Mouse (Mus musculus) forebrain, embryonic 10.5 days (tissue): Measurements from ENCODE around the gene Nipsnap2. TPM values are rescaled to one million over a fixed set of nuclear protein-coding genes. Genes with fewer than 3 reads are reported as not detected.
"Not testable (repeated sequence)": the region's sequence is repeated elsewhere in the genome, so short reads cannot be mapped to it uniquely, and the experiment has no call there.

Experiments
- DNase-seq: peaks from one replicate; pipeline ENCODE4 v3.0.0-alpha.2; 2017; ENCODE audit warnings: low spot score; ENCODE audit errors: extremely low spot score
- H3K27ac ChIP-seq: fragments of 300-500 bp; sonication (generic); 2 replicates; pipeline ENCODE4 v1.5.1; 2016; ENCODE audit warnings: mild to moderate bottlenecking
- H3K27me3 ChIP-seq: fragments of 300-500 bp; sonication (generic); 2 replicates; pipeline ENCODE4 v1.6.1; 2016; ENCODE audit warnings: mild to moderate bottlenecking; ENCODE audit not compliant: poor library complexity, severe bottlenecking
- H3K36me3 ChIP-seq: fragments of 300-500 bp; sonication (generic); replicated peaks from 2 replicates; pipeline ENCODE4 v1.6.1; 2016; ENCODE audit warnings: mild to moderate bottlenecking, moderate library complexity
- H3K4me1 ChIP-seq: fragments of 300-500 bp; sonication (generic); 2 replicates; pipeline ENCODE4 v1.6.1; 2016
- H3K4me3 ChIP-seq: fragments of 300-500 bp; sonication (generic); 2 replicates; pipeline ENCODE4 v1.5.1; 2016; ENCODE audit warnings: mild to moderate bottlenecking, moderate library complexity
- H3K9me3 ChIP-seq: fragments of 300-500 bp; sonication (generic); 2 replicates; pipeline ENCODE4 v1.6.1; 2016; ENCODE audit warnings: mild to moderate bottlenecking, moderate library complexity
- WGBS: fragments of 180-500 bp; shearing (Covaris S2); methylation state at CpG from one replicate; pipeline ENCODE4 v1.1.7; 2016; 5-methylcytosine and 5-hydroxymethylcytosine counted together
- polyA plus RNA-seq: library from polyadenylated mRNA; unstranded; fragments of >200 nt; fragmentation: Nextera tagmentation; extraction: Ambion mirVana; gene quantifications from 2 replicates; pipeline ENCODE4 v1.2.1, GENCODE M21; 2016

The Nipsnap2 gene
- polyA plus RNA-seq, 1 experiment from 2014 or later: 75.9 TPM

DNA sequence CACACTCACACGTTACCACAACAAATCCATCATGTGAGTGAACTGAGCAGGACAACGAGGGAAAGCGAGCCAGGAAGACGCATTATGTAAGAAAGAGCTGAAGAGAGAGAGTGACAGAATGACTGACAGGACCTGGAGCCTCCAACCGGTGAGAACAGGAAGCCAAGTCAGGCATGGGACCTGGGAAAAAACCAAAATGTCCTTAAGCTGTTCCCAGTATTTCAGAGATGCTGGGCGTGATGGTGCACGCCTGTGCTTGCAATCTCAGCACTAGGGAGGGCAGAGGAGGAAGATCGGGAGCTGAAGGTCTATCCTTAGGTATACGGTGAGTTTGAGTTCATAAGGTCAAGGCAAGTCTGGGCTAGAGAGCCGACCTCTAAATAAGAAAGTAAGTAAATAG is 47.6 kb downstream of the Nipsnap2 start:
- no peak overlapping the region for H3K4me3 ChIP-seq
- WGBS: 94% methylated on average over 10 of the region's 10 CpGs
- H3K4me1 ChIP-seq: no peaks in the 10 kb centered on the region
- DNase-seq: no peak
- peaks cover 28% of the 10 kb centered on the region for H3K36me3 ChIP-seq
- no peaks in the 10 kb centered on the region for H3K9me3 ChIP-seq
- no peak overlapping the region for H3K27ac ChIP-seq
- no peaks in the 10 kb centered on the region for H3K27me3 ChIP-seq

DNA sequence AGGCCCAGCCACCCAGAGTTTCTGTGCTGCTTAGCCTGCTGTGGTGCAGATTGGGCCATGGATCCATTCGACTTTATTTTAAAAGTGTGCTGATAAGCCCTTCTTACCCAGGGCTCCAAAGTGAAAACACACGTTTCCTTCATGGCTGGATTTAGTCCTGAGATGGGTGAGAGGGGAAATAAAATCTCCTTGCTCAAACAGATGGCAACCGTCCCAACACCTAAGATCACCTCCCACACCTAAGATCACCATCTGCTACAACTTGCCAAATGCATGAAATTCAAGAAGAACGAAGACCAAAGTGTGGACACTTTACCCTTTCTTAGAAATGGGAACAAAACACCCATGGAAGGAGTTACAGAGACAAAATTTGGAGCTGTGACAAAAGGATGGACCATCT is 48.5 kb downstream of the Nipsnap2 start:
- DNase-seq, H3K4me3 ChIP-seq, H3K4me1 ChIP-seq, H3K27ac ChIP-seq, H3K27me3 ChIP-seq, H3K9me3 ChIP-seq: not testable (repeated sequence)
- 88% methylated on average over 4 of the region's 4 CpGs for WGBS
- peaks cover 20% of the 10 kb centered on the region for H3K36me3 ChIP-seq

DNA sequence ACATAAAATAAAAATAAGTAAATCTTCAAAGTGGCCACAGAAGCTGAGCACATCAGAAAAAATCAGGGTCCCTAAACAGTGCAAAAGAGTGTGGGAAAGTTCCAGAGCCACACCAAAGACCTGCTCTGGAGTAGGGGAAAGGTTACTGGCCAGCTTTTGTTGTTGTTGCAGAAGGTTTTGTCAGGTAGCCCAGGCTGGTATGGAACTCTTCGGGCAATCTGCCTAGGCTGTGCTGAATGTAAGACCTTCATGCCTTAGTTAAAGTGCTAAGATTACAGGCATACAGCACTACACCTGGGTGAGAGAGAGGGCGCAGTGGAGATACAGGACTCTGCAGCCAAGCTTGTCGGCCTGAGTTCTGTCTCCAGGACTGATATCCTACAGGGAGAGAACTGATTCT is 49.8 kb downstream of the Nipsnap2 start:
- Histone ChIP-seq H3K4me1 (peaks cover 15% of the 10 kb centered on the region), H3K36me3 (peaks cover 13% of the 10 kb centered on the region), H3K27me3 (no peaks in the 10 kb centered on the region), H3K9me3 (no peaks in the 10 kb centered on the region), H3K4me3 (no peak overlapping the region), H3K27ac (no peak overlapping the region)
- DNase-seq: no peak
- WGBS: 89% methylated on average over 3 of the region's 3 CpGs

DNA sequence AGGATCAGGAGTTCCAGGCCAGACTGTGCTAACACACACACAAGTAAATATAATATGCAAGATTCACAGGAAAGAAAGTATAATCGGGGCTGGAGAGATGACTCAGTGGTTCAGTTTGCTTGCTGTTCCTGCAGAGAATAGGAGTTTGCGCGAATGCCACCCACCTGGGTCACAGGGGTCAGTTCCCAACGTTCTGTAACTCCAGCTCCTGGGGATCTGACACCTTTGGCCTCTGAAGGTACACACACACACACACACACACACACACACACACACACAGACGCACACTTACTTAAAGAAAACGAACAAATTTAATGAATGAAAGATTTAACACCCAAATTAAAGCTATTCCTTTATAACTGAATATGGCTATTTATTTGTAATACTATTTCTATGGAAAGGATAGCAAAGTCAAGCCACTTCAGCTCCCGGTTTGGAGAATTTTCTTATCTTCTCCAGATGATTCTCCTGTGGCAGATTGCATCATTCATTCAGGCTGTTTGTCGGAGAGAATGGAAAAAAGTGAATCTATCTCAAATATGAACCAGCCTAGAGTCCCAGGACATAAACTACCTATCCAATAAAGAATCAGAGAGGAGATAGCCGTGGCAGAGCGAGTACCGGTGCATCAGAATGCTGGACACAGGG is 53.6 kb downstream of the Nipsnap2 start:
- H3K4me1 ChIP-seq: peaks cover 17% of the 10 kb centered on the region
- no peaks in the 10 kb centered on the region for H3K36me3 ChIP-seq
- no peaks in the 10 kb centered on the region for H3K9me3 ChIP-seq
- 44% methylated on average over 11 of the region's 11 CpGs for WGBS
- H3K27ac ChIP-seq: peak overlapping the region; percentile 81
- H3K4me3 ChIP-seq: peak overlapping the region; percentile 65
- no peak for DNase-seq
- H3K27me3 ChIP-seq: no peaks in the 10 kb centered on the region

DNA sequence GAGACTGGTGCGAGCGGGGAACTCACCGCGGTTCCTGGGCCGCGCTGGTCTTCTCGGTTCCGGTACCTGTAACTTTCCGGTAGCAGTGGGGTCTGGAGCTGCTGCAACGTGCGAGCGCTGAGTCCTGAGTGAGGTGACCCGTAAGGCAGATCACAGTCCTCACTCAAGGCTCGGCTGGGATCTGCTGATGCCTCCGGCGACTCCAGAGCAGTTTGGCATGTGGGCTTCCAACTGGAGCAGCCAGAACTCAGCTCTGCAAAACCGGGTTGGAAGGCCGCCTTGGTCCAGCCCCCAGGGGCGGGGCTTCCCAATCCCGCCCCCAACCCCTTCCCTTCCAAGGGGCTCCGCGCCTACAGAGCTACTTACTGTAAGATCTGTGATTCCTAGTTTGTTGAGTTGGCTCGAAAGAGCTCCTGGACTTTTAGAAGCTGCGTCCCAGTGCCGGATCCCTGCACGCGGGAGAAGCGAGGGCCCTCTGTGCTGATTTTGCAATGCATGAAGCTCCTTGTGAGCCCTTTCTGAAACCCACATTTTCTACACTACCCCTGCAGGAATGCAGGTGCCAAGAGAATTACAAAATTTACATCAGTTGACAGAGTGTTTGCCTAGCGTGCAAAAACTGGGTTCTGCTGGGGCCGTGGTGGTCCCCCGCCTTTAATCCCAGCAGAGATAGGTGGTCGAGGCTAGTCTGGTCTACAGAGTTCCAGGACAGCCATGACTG is 54.3 kb downstream of the Nipsnap2 start:
- 3% methylated on average over 32 of the region's 32 CpGs for WGBS
- peak overlapping the region; percentile 65 for H3K4me3 ChIP-seq
- H3K27ac ChIP-seq: peak overlapping the region; percentile 81
- H3K4me1 ChIP-seq: peaks cover 17% of the 10 kb centered on the region
- no peaks in the 10 kb centered on the region for H3K36me3 ChIP-seq
- DNase-seq: peak; percentile 70
- H3K27me3 ChIP-seq: no peaks in the 10 kb centered on the region
- no peaks in the 10 kb centered on the region for H3K9me3 ChIP-seq

DNA sequence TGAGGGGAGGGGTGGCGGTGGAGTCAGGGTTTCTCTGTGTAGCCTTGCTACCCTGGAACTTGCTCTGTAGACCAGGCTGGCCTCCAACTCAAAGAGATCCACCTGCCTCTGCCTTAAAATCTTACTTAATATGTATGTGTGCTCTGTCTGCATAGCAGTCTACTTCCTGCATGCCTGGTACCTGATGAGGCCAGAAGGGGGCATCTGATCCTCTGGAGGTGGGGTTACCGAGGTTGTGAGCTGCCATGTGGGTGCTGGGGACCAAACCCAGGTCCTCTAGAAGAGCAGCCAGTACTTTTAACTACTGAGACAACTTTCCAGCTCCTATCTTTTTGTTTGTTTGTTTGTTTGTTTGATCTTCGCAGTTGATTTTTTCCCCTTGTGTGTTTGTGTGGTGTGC is 55.3 kb downstream of the Nipsnap2 start:
- H3K9me3 ChIP-seq: no peaks in the 10 kb centered on the region
- no peaks in the 10 kb centered on the region for H3K36me3 ChIP-seq
- peaks cover 17% of the 10 kb centered on the region for H3K4me1 ChIP-seq
- H3K27me3 ChIP-seq: no peaks in the 10 kb centered on the region
- no peak overlapping the region for H3K27ac ChIP-seq
- no peak overlapping the region for H3K4me3 ChIP-seq
- 88% methylated on average over 3 of the region's 3 CpGs for WGBS
- DNase-seq: no peak

DNA sequence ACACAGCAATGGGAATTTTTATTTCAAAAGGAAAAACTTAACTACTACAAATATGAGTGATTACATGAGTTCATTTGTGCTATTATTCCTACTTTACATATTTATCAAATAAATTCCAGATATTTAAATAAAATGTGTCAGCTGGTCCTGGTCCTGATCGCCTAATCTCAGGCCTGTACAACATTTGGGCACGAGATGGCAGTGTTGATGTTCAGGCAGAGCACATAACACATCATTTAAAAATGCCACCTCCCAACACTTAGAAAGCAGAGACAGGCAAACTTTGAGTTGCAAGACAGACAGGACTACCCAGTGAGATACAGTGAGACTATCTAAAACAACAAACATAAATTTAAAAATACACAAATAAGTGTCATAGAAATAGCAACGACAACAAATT is 57.3 kb downstream of the Nipsnap2 start:
- no peaks in the 10 kb centered on the region for H3K9me3 ChIP-seq
- H3K4me1 ChIP-seq: peaks cover 24% of the 10 kb centered on the region
- H3K4me3 ChIP-seq: no peak overlapping the region
- no peaks in the 10 kb centered on the region for H3K36me3 ChIP-seq
- WGBS: 60% methylated on average over 3 of the region's 3 CpGs
- DNase-seq: no peak
- no peaks in the 10 kb centered on the region for H3K27me3 ChIP-seq
- H3K27ac ChIP-seq: no peak overlapping the region

DNA sequence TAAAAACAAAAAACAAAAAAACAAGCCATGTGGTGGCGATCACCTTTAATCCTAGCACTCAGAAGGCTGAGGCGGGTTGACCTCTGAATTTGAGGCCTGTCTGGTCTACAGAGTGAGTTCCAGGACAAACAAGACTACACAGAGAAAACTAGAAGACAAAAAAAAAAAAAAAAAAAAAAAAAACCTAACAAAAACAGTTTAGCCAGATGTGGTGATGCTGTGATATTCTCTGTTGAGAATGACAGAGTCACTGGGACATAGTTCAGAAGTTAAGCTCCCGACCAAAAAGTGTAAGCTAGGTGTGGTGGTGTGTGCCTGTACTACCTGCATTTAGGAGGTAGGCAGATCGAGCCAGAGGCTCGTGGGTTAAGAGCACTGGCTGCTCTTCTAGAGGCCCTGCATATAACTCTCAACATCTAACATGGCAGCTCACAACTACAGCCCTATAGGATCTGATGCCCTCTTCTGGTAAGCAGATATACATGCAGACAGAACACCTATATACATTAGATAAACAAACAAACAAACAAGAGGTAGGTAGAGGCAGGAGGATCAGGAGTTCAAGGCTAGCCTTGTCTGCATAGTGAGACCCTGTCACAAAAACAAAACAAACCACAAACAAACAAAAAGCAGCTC is 60.5 kb downstream of the Nipsnap2 start:
- DNase-seq: no peak
- Histone ChIP-seq H3K9me3 (no peaks in the 10 kb centered on the region), H3K27ac (no peak overlapping the region), H3K27me3 (no peaks in the 10 kb centered on the region), H3K36me3 (peaks cover 23% of the 10 kb centered on the region), H3K4me1 (peaks cover 25% of the 10 kb centered on the region), H3K4me3 (no peak overlapping the region)
- WGBS: 94% methylated on average over 5 of the region's 5 CpGs

DNA sequence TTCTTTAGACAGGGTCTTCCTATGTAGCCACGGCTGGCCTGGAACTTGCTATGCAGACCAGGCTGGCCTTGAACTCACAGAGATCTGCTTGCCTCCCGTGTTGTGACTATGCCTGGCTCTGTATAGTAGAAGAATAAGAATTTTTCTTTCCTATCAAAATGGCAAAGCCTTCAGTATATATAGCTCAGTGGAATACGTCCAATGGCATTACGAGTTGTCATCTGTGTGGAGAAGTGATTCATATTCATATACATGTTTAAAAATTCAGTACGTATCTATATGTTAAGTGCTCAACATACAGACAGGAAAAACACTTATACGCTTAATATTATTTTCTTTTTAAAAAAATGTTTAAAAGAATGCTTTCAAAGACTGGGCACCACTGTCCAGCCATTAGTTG is 61.3 kb downstream of the Nipsnap2 start:
- Histone ChIP-seq H3K27me3 (no peaks in the 10 kb centered on the region), H3K4me3 (peak overlapping the region; percentile 96), H3K9me3 (no peaks in the 10 kb centered on the region), H3K36me3 (peaks cover 29% of the 10 kb centered on the region), H3K27ac (peak overlapping the region; percentile 98), H3K4me1 (peaks cover 25% of the 10 kb centered on the region)
- WGBS: 81% methylated on average over 6 of the region's 6 CpGs
- DNase-seq: no peak

DNA sequence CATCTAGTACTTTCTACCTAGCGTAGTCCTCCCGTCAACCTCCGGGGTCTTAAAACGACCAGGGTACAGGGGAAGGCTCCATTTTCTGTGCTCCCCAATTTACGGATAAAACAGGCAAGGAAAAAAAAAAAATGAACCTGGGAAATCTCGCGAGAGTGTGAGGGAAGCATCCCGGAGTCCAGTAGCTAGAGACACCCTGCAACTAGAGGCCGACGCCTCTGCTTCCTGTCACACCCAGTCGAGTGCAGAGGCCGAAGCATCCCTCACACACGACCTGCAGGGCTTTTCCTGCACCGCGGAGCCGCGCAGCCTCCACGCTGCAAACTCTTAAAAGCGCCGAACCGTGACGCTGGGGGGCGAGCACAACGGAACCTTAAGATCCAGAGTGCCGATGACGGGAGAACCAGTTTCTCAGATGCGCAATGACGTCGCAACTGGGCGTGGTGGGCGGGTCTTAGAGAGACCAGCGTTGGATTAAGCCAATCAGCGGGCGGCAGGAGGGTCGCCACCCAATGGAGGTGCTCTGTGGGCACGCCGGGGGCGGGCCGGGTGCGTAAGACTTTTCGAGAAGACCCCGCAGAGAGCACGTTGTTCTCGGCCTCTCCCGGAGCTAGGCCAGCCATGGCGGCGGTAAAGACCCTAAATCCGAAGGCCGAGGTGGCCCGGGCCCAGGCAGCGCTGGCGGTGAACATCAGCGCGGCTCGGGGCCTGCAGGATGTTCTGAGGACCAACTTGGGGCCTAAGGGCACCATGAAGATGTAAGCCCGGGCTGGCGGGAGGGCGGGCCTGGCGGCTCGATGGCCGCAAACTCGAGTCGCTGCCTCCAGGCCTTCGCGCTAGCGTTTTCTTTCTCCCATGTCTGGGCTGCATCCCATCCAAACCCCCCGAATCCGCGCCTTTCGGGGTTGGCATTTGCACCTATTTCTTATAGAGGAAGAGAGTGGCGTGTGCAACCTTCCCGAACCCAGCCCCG is 62.2 kb downstream of the Nipsnap2 start, which contains the start of gene Psph:
TSS of gene Psph (minus strand) at position 632 of the 973 bp plus-strand sequence.
- peaks cover 38% of the 10 kb centered on the region for H3K36me3 ChIP-seq
- DNase-seq: peak; percentile 100
- H3K27me3 ChIP-seq: no peaks in the 10 kb centered on the region
- under 1% methylated on average over 73 of the region's 73 CpGs for WGBS
- H3K4me3 ChIP-seq: peak within 1 kb of the TSS; percentile 96
- H3K27ac ChIP-seq: peak within 1 kb of the TSS; percentile 98
- H3K4me1 ChIP-seq: peaks cover 25% of the 10 kb centered on the region
- H3K9me3 ChIP-seq: no peaks in the 10 kb centered on the region

DNA sequence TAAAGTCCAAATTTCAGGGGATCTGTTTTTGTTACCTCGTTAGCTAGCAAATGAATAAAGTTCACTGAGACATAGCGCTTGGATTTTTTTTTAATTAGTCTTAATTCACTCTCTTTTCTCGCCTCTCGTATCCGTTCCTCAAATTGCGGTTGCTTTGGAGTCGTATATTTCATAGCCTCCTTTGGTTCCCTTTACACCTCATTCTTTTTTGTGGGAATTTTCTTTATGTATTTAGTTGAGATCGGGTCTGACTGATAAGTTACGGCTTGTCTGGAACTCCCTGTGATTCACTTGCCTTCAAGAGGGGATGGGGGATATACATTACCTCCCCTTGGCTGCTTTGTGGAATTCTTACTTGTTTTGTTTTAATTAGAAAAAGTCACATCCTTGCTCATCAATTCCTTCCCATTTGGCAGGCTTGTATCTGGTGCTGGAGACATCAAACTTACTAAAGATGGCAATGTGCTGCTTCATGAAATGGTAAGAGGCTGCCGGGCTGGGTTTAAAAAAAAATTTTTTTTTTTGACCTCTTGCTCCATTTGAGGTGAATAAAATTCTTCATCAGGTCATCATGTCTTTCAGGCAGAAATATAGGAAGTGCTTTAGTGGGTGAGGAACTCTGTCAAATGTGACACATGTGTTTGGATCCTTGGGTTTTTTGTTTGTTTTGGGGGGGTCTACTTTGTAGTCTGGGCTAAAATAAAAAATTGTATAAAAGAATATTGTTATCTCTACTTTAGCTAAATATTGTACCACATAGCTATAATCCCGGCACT is 63.1 kb downstream of the Nipsnap2 start:
- 16% methylated on average over 11 of the region's 11 CpGs for WGBS
- H3K27ac ChIP-seq: peak overlapping the region; percentile 98

DNA sequence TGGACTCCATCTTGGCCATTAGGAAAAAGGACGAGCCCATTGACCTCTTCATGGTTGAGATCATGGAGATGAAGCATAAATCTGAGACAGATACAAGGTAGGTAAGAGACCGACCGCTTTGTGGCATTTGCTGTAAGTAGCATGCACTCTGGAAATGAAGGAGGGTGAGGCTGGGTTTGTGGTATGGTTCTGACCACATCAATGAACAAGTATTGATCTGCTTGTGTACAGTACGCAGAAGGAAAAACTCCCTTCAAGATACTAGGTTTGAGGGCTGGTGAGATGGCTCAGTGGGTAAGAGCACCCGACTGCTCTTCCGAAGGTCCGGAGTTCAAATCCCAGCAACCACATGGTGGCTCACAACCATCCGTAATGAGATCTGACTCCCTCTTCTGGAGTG is 65.7 kb downstream of the Nipsnap2 start:
- Histone ChIP-seq H3K36me3 (peaks cover 63% of the 10 kb centered on the region), H3K4me1 (peaks cover 25% of the 10 kb centered on the region)
- H3K27me3 ChIP-seq, H3K4me3 ChIP-seq, DNase-seq, H3K27ac ChIP-seq, H3K9me3 ChIP-seq: not testable (repeated sequence)
- WGBS: 98% methylated on average over 8 of the region's 8 CpGs

More for the DNA sequence above, 63.1 kb downstream of the Nipsnap2 start:
- Histone ChIP-seq H3K4me1 (peaks cover 25% of the 10 kb centered on the region), H3K27me3 (no peaks in the 10 kb centered on the region), H3K36me3 (peaks cover 47% of the 10 kb centered on the region), H3K9me3 (no peaks in the 10 kb centered on the region), H3K4me3 (peak overlapping the region; percentile 96)
- no peak for DNase-seq
